Mouse (Mus musculus): ENCODE measurements around the gene Sult4a1.

- TF ChIP-seq EP300 (IDR thresholded peaks at IDR 0.05; ENCODE audit: insufficient read depth, low read depth, low read length) (no peak), CTCF (IDR thresholded peaks at IDR 0.05) (no peak)
Observed at GRCm38 (mm10) chr15:84121036-84121435, 15.5 kb upstream of the Sult4a1 start.

Measured in heart, adult 2 months (tissue).